Mouse (Mus musculus): ENCODE measurements around the gene Aoah. TPM values are rescaled to one million over a fixed set of nuclear protein-coding genes. Genes with fewer than 3 reads are reported as not detected.

The Aoah gene
- polyA plus RNA-seq, 2 experiments, result 1.3 TPM

DNA sequence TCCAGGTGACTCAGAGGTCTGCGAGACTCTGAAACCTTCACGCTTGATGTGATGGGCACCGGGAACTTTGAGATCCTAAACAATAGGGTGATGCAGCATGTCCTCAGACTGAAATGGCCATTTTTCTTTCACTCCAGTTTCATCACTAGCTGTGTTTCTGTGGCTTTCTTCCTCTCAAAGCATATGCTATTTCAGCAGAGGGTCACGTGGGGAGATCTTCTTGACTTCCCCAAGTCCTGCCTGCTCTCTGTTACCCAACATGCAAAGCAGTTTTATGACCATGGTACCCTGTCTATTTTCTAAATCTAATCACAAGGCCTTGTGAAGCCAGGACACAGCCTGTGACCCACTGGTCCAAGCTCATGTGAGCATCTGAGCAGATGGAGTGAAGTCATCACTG, 6.0 kb upstream of the Aoah start:
- Histone ChIP-seq H3K4me1 (ENCODE audit: control insufficient read depth, insufficient read depth, low read length) (no peaks in the 10 kb centered on the region), H3K9ac (ENCODE audit: low read depth, low read length, severe bottlenecking) (no peak overlapping the region), H3K27ac (replicated peaks; ENCODE audit: low read depth, low read length) (no peak overlapping the region), H3K4me2 (replicated peaks; ENCODE audit: low read depth, low read length, severe bottlenecking) (no peak overlapping the region), H3K27me3 (ENCODE audit: control insufficient read depth, insufficient read depth, low read length) (no peaks in the 10 kb centered on the region), H3K9me3 (ENCODE audit: control insufficient read depth, low read length) (no peaks in the 10 kb centered on the region), H3K36me3 (ENCODE audit: control insufficient read depth, insufficient read depth, low read length) (no peaks in the 10 kb centered on the region), H3K4me3 (replicated peaks; ENCODE audit: low read length) (no peak overlapping the region)
- no peak for TF ChIP-seq POLR2A (IDR thresholded peaks at IDR 0.05; ENCODE audit: borderline replicate concordance, extremely low read depth, insufficient read depth, insufficient read length)
- no peak for ATAC-seq (ENCODE audit: low FRiP score, low read depth)
- no peak for DNase-seq (ENCODE audit: low spot score)
- WGBS, result 83% methylated on average over 4 of the region's 4 CpGs

- H3K4me1 ChIP-seq (ENCODE audit: control insufficient read depth, insufficient read depth, low read length), result no peaks in the 10 kb centered on the region
- H3K27me3 ChIP-seq (ENCODE audit: control insufficient read depth, insufficient read depth, low read length), result no peaks in the 10 kb centered on the region
- H3K9ac ChIP-seq (ENCODE audit: low read depth, low read length, severe bottlenecking), result no peak overlapping the region
- H3K27ac ChIP-seq (replicated peaks; ENCODE audit: low read depth, low read length), result no peak overlapping the region
- WGBS, result 83% methylated on average over 3 of the region's 3 CpGs
- no peaks in the 10 kb centered on the region for H3K9me3 ChIP-seq (ENCODE audit: control insufficient read depth, low read length)
- H3K4me3 ChIP-seq (replicated peaks; ENCODE audit: low read length), result no peak overlapping the region
- DNase-seq (ENCODE audit: low spot score) (no peak), ATAC-seq (ENCODE audit: low FRiP score, low read depth) (no peak)
- TF ChIP-seq POLR2A (IDR thresholded peaks at IDR 0.05; ENCODE audit: borderline replicate concordance, extremely low read depth, insufficient read depth, insufficient read length), result no peak
- no peaks in the 10 kb centered on the region for H3K36me3 ChIP-seq (ENCODE audit: control insufficient read depth, insufficient read depth, low read length)
- H3K4me2 ChIP-seq (replicated peaks; ENCODE audit: low read depth, low read length, severe bottlenecking), result no peak overlapping the region
Observed at GRCm38 (mm10) chr13:20796651-20797050, 2.7 kb downstream of the Aoah start.

GRCm38 (mm10) chr13:20798536-20798935, 4.6 kb downstream of the Aoah start:
- no peaks in the 10 kb centered on the region for H3K9me3 ChIP-seq (ENCODE audit: control insufficient read depth, low read length)
- TF ChIP-seq POLR2A (IDR thresholded peaks at IDR 0.05; ENCODE audit: borderline replicate concordance, extremely low read depth, insufficient read depth, insufficient read length), result no peak
- no peak overlapping the region for H3K4me3 ChIP-seq (replicated peaks; ENCODE audit: low read length)
- no peak overlapping the region for H3K4me2 ChIP-seq (replicated peaks; ENCODE audit: low read depth, low read length, severe bottlenecking)
- no peak overlapping the region for H3K27ac ChIP-seq (replicated peaks; ENCODE audit: low read depth, low read length)
- no peaks in the 10 kb centered on the region for H3K4me1 ChIP-seq (ENCODE audit: control insufficient read depth, insufficient read depth, low read length)
- no peaks in the 10 kb centered on the region for H3K27me3 ChIP-seq (ENCODE audit: control insufficient read depth, insufficient read depth, low read length)
- no peak for ATAC-seq (ENCODE audit: low FRiP score, low read depth)
- 48% methylated on average over 2 of the region's 2 CpGs for WGBS
- no peak for DNase-seq (ENCODE audit: low spot score)
- no peak overlapping the region for H3K9ac ChIP-seq (ENCODE audit: low read depth, low read length, severe bottlenecking)
- no peaks in the 10 kb centered on the region for H3K36me3 ChIP-seq (ENCODE audit: control insufficient read depth, insufficient read depth, low read length)

DNA sequence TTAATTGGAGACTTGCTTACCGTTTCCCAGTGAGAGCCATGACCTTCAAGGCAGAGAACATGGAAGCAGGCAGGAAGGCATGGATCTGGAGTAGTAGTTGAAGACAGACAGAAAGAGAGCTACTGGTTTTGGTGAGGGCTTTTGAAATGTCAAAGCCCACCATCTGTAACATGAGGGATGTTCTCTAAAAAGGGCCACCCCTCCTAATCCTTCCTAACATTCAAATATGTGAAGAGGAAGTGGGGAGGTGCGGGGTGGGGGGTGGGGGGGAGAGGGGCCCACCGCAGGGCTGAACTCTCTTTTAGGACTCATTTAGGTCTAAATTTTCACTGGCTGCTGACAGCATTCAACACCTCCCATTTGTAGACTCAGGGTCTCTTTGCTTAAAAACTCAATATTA, 5.9 kb downstream of the Aoah start:
- no peaks in the 10 kb centered on the region for H3K36me3 ChIP-seq (ENCODE audit: control insufficient read depth, insufficient read depth, low read length)
- no peaks in the 10 kb centered on the region for H3K27me3 ChIP-seq (ENCODE audit: control insufficient read depth, insufficient read depth, low read length)
- ATAC-seq (ENCODE audit: low FRiP score, low read depth), result no peak
- 72% methylated on average over 3 of the region's 3 CpGs for WGBS
- no peaks in the 10 kb centered on the region for H3K4me1 ChIP-seq (ENCODE audit: control insufficient read depth, insufficient read depth, low read length)
- no peaks in the 10 kb centered on the region for H3K9me3 ChIP-seq (ENCODE audit: control insufficient read depth, low read length)
- no peak overlapping the region for H3K4me3 ChIP-seq (replicated peaks; ENCODE audit: low read length)
- H3K9ac ChIP-seq (ENCODE audit: low read depth, low read length, severe bottlenecking), result no peak overlapping the region
- no peak overlapping the region for H3K4me2 ChIP-seq (replicated peaks; ENCODE audit: low read depth, low read length, severe bottlenecking)
- no peak overlapping the region for H3K27ac ChIP-seq (replicated peaks; ENCODE audit: low read depth, low read length)
- no peak for TF ChIP-seq POLR2A (IDR thresholded peaks at IDR 0.05; ENCODE audit: borderline replicate concordance, extremely low read depth, insufficient read depth, insufficient read length)
- DNase-seq (ENCODE audit: low spot score), result no peak

DNA sequence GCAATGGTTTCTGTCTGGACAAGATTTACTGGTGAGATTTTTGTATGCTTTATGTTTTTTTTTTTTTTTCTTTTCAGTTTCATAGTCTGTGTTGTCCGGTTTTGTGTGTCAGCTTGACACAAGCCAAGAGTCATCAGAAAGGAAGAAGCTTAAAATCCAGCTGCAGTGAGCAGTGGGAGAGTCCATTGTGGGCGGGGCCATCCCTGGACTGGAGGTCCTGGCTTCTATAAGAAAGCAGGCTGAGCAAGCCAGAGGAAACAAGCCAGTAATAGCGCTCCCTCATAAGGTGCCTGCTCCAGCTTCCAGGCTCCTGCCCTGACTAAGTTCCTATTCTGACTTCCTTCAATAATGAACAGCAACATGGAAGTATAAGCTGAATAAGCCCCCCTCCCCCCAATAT, 6.7 kb downstream of the Aoah start:
- Histone ChIP-seq H3K27me3 (ENCODE audit: control insufficient read depth, insufficient read depth, low read length) (no peaks in the 10 kb centered on the region), H3K4me2 (replicated peaks; ENCODE audit: low read depth, low read length, severe bottlenecking) (no peak overlapping the region), H3K36me3 (ENCODE audit: control insufficient read depth, insufficient read depth, low read length) (no peaks in the 10 kb centered on the region), H3K9me3 (ENCODE audit: control insufficient read depth, low read length) (no peaks in the 10 kb centered on the region), H3K27ac (replicated peaks; ENCODE audit: low read depth, low read length) (no peak overlapping the region), H3K4me1 (ENCODE audit: control insufficient read depth, insufficient read depth, low read length) (no peaks in the 10 kb centered on the region), H3K9ac (ENCODE audit: low read depth, low read length, severe bottlenecking) (no peak overlapping the region), H3K4me3 (replicated peaks; ENCODE audit: low read length) (no peak overlapping the region)
- peak; percentile 22 for DNase-seq (ENCODE audit: low spot score)
- TF ChIP-seq POLR2A (IDR thresholded peaks at IDR 0.05; ENCODE audit: borderline replicate concordance, extremely low read depth, insufficient read depth, insufficient read length), result no peak
- WGBS, result 43% methylated on average over 3 of the region's 3 CpGs
- ATAC-seq (ENCODE audit: low FRiP score, low read depth), result no peak

DNA sequence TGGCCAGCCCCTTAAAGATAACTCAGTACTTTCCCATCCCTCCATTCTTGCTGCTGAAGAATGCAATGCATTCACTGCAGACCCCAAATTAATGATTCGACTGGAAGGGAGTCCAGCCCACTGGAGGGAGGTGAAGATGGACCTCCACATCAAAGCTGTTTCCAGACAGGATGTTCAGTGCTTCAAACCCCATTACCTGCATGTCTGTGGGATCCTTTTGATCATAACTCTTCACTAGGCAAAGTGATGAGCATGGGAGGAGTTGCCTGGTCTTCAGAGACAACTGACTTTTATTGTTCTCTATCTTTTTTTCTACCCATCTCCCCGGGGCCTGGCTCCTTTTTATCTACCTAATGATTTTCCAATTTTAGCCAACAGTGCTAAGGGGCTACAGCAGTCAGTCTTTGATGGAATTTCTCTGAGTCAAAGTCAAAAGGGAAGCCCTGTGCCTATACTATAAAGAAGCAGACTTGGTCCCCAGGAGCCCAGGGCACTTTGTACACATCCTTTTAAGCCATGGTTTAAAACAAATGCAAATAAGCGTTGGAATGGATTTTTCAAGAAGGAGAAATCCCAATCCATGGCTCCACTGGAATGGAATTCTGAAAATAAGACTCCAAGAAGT, 18.0 kb downstream of the Aoah start:
- Histone ChIP-seq H3K9ac (ENCODE audit: low read depth, low read length, severe bottlenecking) (no peak overlapping the region), H3K27me3 (ENCODE audit: control insufficient read depth, insufficient read depth, low read length) (no peaks in the 10 kb centered on the region), H3K4me3 (replicated peaks; ENCODE audit: low read length) (no peak overlapping the region), H3K36me3 (ENCODE audit: control insufficient read depth, insufficient read depth, low read length) (no peaks in the 10 kb centered on the region), H3K4me1 (ENCODE audit: control insufficient read depth, insufficient read depth, low read length) (no peaks in the 10 kb centered on the region), H3K4me2 (replicated peaks; ENCODE audit: low read depth, low read length, severe bottlenecking) (no peak overlapping the region), H3K9me3 (ENCODE audit: control insufficient read depth, low read length) (no peaks in the 10 kb centered on the region), H3K27ac (replicated peaks; ENCODE audit: low read depth, low read length) (no peak overlapping the region)
- 67% methylated on average over 3 of the region's 3 CpGs for WGBS
- no peak for ATAC-seq (ENCODE audit: low FRiP score, low read depth)
- TF ChIP-seq POLR2A (IDR thresholded peaks at IDR 0.05; ENCODE audit: borderline replicate concordance, extremely low read depth, insufficient read depth, insufficient read length), result no peak
- DNase-seq (ENCODE audit: low spot score), result no peak

Data from limb, embryonic 14.5 days (tissue).